Mouse (Mus musculus) spleen, adult 2 months (tissue): ENCODE measurements at regions not wholly inside any gene's neighbourhood (a gene's known extent, or its start where the extent isn't known, plus 50 kb on each side); places are given as distances from the start of the nearest gene placed in this dataset.

Experiments
- DNase-seq, 2 experiments: peaks; one replicate each; pipeline versions ENCODE4 v3.0.0 to v3.0.0-alpha.2; 2012 to 2021; ENCODE audit warnings: low spot score in 2 of 2, low read depth in 1 of 2
- H3K27ac ChIP-seq: fragments of 200-500 bp; 2 replicates; pipeline ENCODE4 v1.5.1; 2012; ENCODE audit warnings: low read length, inconsistent platforms; ENCODE audit not compliant: insufficient read depth
- H3K27me3 ChIP-seq: fragments of 200-500 bp; 2 replicates; pipeline ENCODE4 v1.6.1; 2012; ENCODE audit warnings: mild to moderate bottlenecking, moderate library complexity, low read length, inconsistent platforms; ENCODE audit not compliant: control insufficient read depth, insufficient read depth
- H3K36me3 ChIP-seq: fragments of 200-500 bp; 2 replicates; pipeline ENCODE4 v1.6.1; 2012; ENCODE audit warnings: mild to moderate bottlenecking, low read length, inconsistent platforms; ENCODE audit not compliant: control insufficient read depth, insufficient read depth
- H3K4me1 ChIP-seq: fragments of 200-500 bp; 2 replicates; pipeline ENCODE4 v1.6.1; 2011; ENCODE audit warnings: inconsistent platforms; ENCODE audit not compliant: control insufficient read depth, insufficient read depth, insufficient read length
- H3K4me3 ChIP-seq: fragments of 200-500 bp; 2 replicates; pipeline ENCODE4 v1.5.1; 2011; ENCODE audit warnings: mild to moderate bottlenecking, inconsistent platforms; ENCODE audit not compliant: insufficient read depth, insufficient read length; ENCODE audit errors: extremely low read depth
- CTCF ChIP-seq: fragments of 200-500 bp; IDR thresholded peaks from 2 replicates; pipeline ENCODE4 v1.5.1; 2011; ENCODE audit warnings: mild to moderate bottlenecking, inconsistent platforms; ENCODE audit not compliant: insufficient read depth, insufficient read length, insufficient replicate concordance; ENCODE audit errors: extremely low read depth
- POLR2A ChIP-seq: fragments of 200-500 bp; IDR thresholded peaks from 2 replicates; pipeline ENCODE4 v1.6.1; 2011; ENCODE audit warnings: low read depth, low read length, inconsistent platforms
- WGBS: fragments of 180-500 bp; shearing (Covaris S2); methylation state at CpG from one replicate; pipeline ENCODE4 v1.1.7; 2018; 5-methylcytosine and 5-hydroxymethylcytosine counted together

DNA sequence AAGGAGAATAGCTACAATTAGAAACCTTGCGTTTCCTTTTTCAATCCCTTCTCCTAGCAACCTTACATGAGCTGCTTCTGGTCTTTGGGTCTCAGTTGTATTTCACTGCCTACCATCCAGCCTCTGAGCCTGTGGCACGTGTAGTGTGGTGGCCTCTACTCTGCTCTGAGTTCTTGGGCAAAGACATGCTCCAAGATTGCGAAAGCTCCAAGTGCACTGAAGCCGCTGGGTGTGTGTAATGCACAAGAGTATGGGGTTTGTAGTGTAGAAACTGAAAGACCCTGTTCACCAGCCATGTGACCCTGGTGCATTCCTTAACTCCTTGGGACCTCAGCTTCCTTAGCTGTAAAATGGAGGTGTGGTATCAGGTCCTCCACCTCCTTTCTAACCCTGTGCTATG is 89.8 kb upstream of the Bcor start:
- Histone ChIP-seq H3K36me3 (no peaks in the 10 kb centered on the region), H3K4me3 (no peak overlapping the region), H3K4me1 (peaks cover 9% of the 10 kb centered on the region; the same call in 1 of the 2 replicates), H3K27ac (no peak overlapping the region), H3K27me3 (no peaks in the 10 kb centered on the region)
- no peak for DNase-seq
- 84% methylated on average over 4 of the region's 4 CpGs for WGBS
- TF ChIP-seq CTCF, result no peak
- no peak for TF ChIP-seq POLR2A

- H3K27ac ChIP-seq, result 0 out of 2 replicates have a peak overlapping the region, but pooled peaks have one; percentile 9
- peak; percentile 59; the same call in 1 of the 2 replicates for TF ChIP-seq CTCF
- TF ChIP-seq POLR2A, result no peak
- peaks cover 9% of the 10 kb centered on the region; the same call in 1 of the 2 replicates for H3K4me1 ChIP-seq
- H3K4me3 ChIP-seq, result peak overlapping the region; percentile 51; the same call in 1 of the 2 replicates
- WGBS, result 17% methylated on average over 32 of the region's 32 CpGs
- no peaks in the 10 kb centered on the region for H3K36me3 ChIP-seq
- peak; percentile 30 to 39 for DNase-seq
- no peaks in the 10 kb centered on the region for H3K27me3 ChIP-seq
These were observed 91.9 kb upstream of the Bcor start for GRCm38 (mm10) chrX:12251853-12252679.

DNA sequence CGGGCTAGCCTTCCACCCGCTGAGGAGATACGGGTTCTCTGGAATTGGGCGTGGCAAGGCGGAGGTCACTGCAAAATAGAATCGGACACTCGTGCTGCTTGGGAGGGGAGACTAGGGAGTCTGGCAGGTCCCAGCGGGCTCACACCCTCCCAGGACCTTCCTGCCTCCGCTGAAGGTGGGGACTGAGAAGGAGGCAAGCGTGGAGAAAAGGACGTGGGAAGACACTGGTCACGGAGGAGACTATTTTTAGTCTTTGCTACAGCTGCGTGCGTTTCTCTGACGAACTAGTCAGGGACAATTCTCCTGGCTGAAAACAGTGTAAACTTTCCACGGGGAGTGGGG is 92.5 kb upstream of the Bcor start:
- H3K4me1 ChIP-seq, result peaks cover 9% of the 10 kb centered on the region; the same call in 1 of the 2 replicates
- H3K4me3 ChIP-seq, result peak overlapping the region; percentile 51; the same call in 1 of the 2 replicates
- no peaks in the 10 kb centered on the region for H3K27me3 ChIP-seq
- no peaks in the 10 kb centered on the region for H3K36me3 ChIP-seq
- H3K27ac ChIP-seq, result 0 out of 2 replicates have a peak overlapping the region, but pooled peaks have one; percentile 9
- 11% methylated on average over 16 of the region's 16 CpGs for WGBS
- TF ChIP-seq POLR2A (no peak), CTCF (no peak)
- no peak for DNase-seq

DNA sequence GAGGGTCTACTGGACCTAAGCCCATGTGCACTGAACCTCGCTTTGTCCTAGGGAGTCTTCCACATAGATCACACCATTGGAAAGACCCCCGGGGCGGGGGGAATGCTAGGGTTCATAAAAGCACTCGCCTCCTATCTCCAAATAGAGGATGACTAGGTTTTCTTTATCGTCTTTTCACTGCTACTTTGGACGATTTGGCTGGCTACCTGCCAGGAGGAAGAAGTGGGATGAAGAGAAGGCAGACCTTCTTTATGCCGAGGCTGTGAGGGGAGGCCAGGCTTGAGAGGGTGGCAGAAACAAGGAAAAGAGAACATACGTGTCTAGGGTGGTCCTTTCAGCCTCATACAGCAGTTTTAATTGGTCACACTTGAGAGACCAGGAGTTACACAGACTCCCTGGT is 96.6 kb upstream of the Bcor start:
- no peak for TF ChIP-seq POLR2A
- TF ChIP-seq CTCF, result no peak
- Histone ChIP-seq H3K36me3 (no peaks in the 10 kb centered on the region), H3K4me3 (no peak overlapping the region), H3K27ac (no peak overlapping the region), H3K27me3 (no peaks in the 10 kb centered on the region), H3K4me1 (peaks cover 9% of the 10 kb centered on the region; the same call in 1 of the 2 replicates)
- DNase-seq, result no peak
- WGBS, result 76% methylated on average over 8 of the region's 8 CpGs

- H3K27me3 ChIP-seq, result no peaks in the 10 kb centered on the region
- DNase-seq, result no peak
- peaks cover 3% of the 10 kb centered on the region; the same call in 1 of the 2 replicates for H3K4me1 ChIP-seq
- no peaks in the 10 kb centered on the region for H3K36me3 ChIP-seq
- H3K4me3 ChIP-seq, result no peak overlapping the region
- TF ChIP-seq POLR2A (no peak), CTCF (no peak)
- H3K27ac ChIP-seq, result no peak overlapping the region
- 72% methylated on average over 6 of the region's 6 CpGs for WGBS
These were observed 103.7 kb upstream of the Bcor start for GRCm38 (mm10) chrX:12263834-12264233.

DNA sequence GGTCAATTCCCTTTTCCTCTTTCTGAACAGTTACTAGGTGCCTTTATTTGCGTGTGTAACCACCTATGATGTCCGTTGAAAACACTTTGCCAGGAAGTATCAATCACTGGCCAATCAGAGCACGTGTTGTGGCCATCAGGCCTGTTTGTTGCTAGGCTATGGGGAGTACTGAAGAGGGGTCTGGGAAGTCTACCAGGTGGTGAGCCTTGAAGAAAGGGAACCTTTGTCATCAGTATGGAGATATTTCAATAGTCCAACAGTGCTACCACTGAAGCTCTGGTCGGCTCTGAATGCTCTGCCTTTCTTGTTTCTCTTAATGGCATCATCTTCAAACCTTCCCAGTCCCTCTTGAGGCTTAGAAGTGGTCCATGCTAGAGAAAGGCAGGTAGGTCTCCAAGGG is 124.6 kb upstream of the Bcor start:
- Histone ChIP-seq H3K4me3 (no peak overlapping the region), H3K36me3 (no peaks in the 10 kb centered on the region), H3K4me1 (no peaks in the 10 kb centered on the region), H3K27ac (no peak overlapping the region), H3K27me3 (no peaks in the 10 kb centered on the region)
- DNase-seq, result no peak
- TF ChIP-seq POLR2A (no peak), CTCF (no peak)
- WGBS, result 62% methylated on average over 4 of the region's 4 CpGs

DNA sequence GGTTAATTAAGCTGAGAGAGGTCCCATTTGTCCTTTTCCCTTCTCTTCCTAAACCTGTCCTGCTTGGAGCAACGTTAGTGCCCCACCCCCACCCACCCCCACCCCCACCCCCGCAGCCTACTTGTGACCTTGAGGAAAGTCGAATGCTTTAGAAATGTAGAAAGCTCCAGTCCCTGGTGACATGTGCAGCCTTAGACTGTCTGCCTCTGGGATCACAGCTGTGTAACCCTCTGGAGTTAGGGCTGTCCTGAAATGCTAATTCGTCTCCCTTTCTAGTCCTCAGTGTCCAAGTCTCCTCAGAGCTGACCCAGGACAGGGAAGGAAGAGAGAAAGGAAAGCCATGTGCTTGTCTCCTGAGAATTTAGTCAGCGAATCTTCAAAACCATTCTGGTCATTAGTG is 125.0 kb upstream of the Bcor start:
- no peak for DNase-seq
- Histone ChIP-seq H3K4me1 (no peaks in the 10 kb centered on the region), H3K27me3 (no peaks in the 10 kb centered on the region), H3K4me3 (no peak overlapping the region), H3K27ac (no peak overlapping the region), H3K36me3 (no peaks in the 10 kb centered on the region)
- 52% methylated on average over 5 of the region's 5 CpGs for WGBS
- no peak for TF ChIP-seq POLR2A
- TF ChIP-seq CTCF, result no peak
